Mouse (Mus musculus) liver, embryonic 12.5 days (tissue): ENCODE data around the gene Atp5k. TPM values are rescaled to one million over a fixed set of nuclear protein-coding genes. Genes with fewer than 3 reads are reported as not detected.

Source experiments
- ATAC-seq: fragments of 200-750 bp; cut with Nextera tagmentation; 2 replicates; pipeline ENCODE4 v1.8.0; 2017; ENCODE audit warnings: moderate number of reproducible peaks, mild to moderate bottlenecking, moderate library complexity
- H3K27ac ChIP-seq: fragments of 300-500 bp; sonication (generic); 2 replicates; pipeline ENCODE4 v1.5.1; 2016; ENCODE audit warnings: mild to moderate bottlenecking
- H3K27me3 ChIP-seq: fragments of 300-500 bp; sonication (generic); replicated peaks from 2 replicates; pipeline ENCODE4 v1.6.1; 2016; ENCODE audit warnings: mild to moderate bottlenecking, moderate library complexity
- H3K36me3 ChIP-seq: fragments of 300-500 bp; sonication (generic); 2 replicates; pipeline ENCODE4 v1.6.1; 2016; ENCODE audit warnings: mild to moderate bottlenecking, moderate library complexity
- H3K4me1 ChIP-seq: fragments of 300-500 bp; sonication (generic); 2 replicates; pipeline ENCODE4 v1.6.1; 2016
- H3K4me2 ChIP-seq: fragments of 300-500 bp; sonication (generic); 2 replicates; pipeline ENCODE4 v1.6.1; 2016; ENCODE audit warnings: mild to moderate bottlenecking, moderate library complexity
- H3K4me3 ChIP-seq: fragments of 300-500 bp; sonication (generic); 2 replicates; pipeline ENCODE4 v1.5.1; 2016; ENCODE audit warnings: mild to moderate bottlenecking, moderate library complexity
- H3K9ac ChIP-seq: fragments of 300-500 bp; sonication (generic); 2 replicates; pipeline ENCODE4 v1.6.1; 2016; ENCODE audit warnings: mild to moderate bottlenecking, moderate library complexity
- H3K9me3 ChIP-seq: fragments of 300-500 bp; sonication (generic); replicated peaks from 2 replicates; pipeline ENCODE4 v1.6.1; 2016; ENCODE audit warnings: mild to moderate bottlenecking, moderate library complexity
- WGBS: fragments of 180-500 bp; shearing (Covaris S2); methylation state at CpG from one replicate; pipeline ENCODE4 v1.1.7; 2016; ENCODE audit not compliant: insufficient replicate concordance; 5-methylcytosine and 5-hydroxymethylcytosine counted together
- polyA plus RNA-seq: library from polyadenylated mRNA; unstranded; fragments of >200 nt; fragmentation: Nextera tagmentation; extraction: Ambion mirVana; gene quantifications from 2 replicates; pipeline ENCODE4 v1.2.1, GENCODE M21; 2016

Atp5k gene
- polyA plus RNA-seq, result 355 and 360 TPM in 2 replicates

DNA sequence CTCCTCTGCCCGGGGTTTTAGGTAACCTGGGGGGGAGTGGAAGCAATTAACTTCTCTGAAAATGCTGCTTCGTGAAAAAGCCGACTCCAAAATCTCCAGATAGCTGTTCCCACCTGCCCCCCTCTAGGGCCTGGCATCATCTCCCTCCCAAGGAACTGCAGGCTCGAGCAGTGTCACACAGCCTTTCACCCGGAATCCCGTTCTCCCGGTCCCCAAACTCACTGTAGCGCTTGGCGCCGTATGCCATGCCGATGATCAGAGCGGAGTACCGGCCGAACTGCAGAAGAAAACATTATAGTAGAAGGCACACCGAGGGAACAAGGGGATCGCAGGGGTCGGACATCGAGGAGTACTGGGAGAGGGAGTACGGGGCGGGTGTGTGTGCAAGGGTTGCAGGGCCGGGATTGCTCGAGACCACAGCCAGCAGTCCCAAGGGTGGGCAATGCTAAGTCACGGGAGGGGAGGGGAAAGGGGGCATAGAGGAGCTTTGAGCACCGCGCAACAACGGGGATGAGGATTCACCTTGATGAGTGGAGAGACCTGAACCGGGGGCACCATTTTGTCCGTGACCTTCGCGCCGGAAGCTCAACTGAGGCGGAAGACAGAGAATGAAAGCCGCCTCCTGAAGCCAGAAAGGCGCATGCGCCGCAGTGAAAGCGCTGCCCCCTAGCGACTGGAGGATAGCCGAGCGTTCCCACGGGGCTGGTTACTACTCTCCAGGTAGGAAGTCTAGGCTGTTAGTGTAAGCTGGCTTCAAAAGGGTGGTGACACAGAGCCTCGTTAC, at the start of gene Atp5k:
Atp5k (minus strand) TSS at position 645 of the 784 bp plus-strand sequence.
- Histone ChIP-seq H3K36me3 (peaks cover 39% of the 10 kb centered on the region), H3K9me3 (no peaks in the 10 kb centered on the region), H3K4me3 (peak within 1 kb of the TSS; percentile 87), H3K4me1 (peaks cover 36% of the 10 kb centered on the region), H3K27ac (peak within 1 kb of the TSS; percentile 64; the same call in 1 of the 2 replicates), H3K4me2 (peak within 1 kb of the TSS; percentile 87), H3K27me3 (peaks cover 32% of the 10 kb centered on the region), H3K9ac (peak within 1 kb of the TSS; percentile 89)
- WGBS, result under 1% methylated on average over 42 of the region's 42 CpGs
- ATAC-seq, result peak; percentile 85

DNA sequence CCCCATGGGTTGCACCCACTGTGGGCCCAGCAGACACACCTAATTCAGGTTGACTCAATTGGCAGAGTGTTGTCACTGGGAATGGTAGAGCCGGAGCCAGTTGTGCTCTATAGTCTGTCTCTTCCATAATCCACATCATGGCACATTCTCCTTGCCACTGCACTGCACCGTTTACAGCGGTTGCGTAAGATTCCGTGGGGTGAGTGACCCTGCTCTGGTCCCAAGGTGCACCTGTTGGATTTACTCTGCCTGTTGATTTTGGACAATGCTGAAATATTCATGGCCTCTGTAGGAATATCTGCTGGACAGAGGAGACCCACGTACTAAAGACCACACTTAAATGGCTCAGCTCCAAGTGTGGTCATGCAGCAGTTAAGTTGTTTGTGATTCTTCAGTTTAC, 48.8 kb upstream of the Atp5k start:
- Histone ChIP-seq H3K4me1 (peaks cover 5% of the 10 kb centered on the region; the same call in 1 of the 2 replicates), H3K36me3 (peaks cover 64% of the 10 kb centered on the region), H3K27ac (no peak overlapping the region), H3K9ac (no peak overlapping the region), H3K4me3 (no peak overlapping the region), H3K4me2 (no peak overlapping the region), H3K9me3 (no peaks in the 10 kb centered on the region), H3K27me3 (no peaks in the 10 kb centered on the region)
- ATAC-seq, result 0 out of 2 replicates have a peak, but pooled peaks have one; percentile 32
- WGBS, result 85% methylated on average over 6 of the region's 6 CpGs

DNA sequence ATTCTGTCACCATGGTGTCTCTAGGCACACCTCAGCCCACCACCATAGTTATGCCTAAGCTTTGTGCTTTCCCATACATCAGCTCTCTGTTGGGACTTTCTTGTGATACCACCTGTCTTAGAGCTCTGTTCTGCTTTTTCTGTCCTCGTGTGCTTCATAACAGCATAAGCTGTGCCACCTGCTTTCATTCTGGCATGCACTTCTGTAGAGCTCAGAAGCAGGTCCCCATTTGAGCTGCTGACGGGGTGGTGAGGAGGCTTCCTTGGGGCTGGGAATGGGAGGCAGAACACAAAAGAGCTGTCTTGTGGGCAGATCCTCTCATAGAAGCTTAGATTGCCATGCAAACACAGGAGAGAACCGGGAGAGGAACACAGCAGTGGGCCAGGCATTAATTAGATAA, 41.7 kb upstream of the Atp5k start:
- no peaks in the 10 kb centered on the region for H3K27me3 ChIP-seq
- no peak for ATAC-seq
- no peak overlapping the region for H3K9ac ChIP-seq
- no peak overlapping the region for H3K4me3 ChIP-seq
- H3K4me1 ChIP-seq, result peaks cover 17% of the 10 kb centered on the region; the same call in 1 of the 2 replicates
- no peak overlapping the region for H3K27ac ChIP-seq
- WGBS, result 86% methylated on average over 3 of the region's 3 CpGs
- H3K9me3 ChIP-seq, result no peaks in the 10 kb centered on the region
- no peak overlapping the region for H3K4me2 ChIP-seq
- H3K36me3 ChIP-seq, result peaks cover 84% of the 10 kb centered on the region

DNA sequence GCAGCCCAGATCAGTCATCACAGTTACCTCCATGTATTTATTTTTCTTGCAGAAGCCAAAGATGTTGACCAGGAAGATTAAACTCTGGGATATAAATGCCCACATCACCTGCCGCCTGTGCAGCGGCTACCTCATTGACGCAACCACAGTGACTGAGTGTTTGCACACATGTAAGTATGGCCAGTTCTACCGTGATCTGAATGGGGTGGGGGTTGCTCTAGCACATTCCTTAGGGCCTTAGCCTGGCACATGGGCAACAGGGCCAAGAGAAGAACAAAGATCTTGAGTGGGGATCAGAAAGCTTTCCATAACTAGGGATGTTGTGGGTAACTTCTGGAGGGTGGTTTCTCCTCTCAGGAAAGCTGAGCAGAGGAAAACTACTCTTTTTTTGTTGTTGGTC, 39.5 kb upstream of the Atp5k start:
- H3K27ac ChIP-seq, result no peak overlapping the region
- no peaks in the 10 kb centered on the region for H3K9me3 ChIP-seq
- H3K27me3 ChIP-seq, result no peaks in the 10 kb centered on the region
- no peak for ATAC-seq
- 90% methylated on average over 4 of the region's 4 CpGs for WGBS
- H3K4me3 ChIP-seq, result no peak overlapping the region
- peaks cover 28% of the 10 kb centered on the region for H3K4me1 ChIP-seq
- H3K36me3 ChIP-seq, result peaks cover 85% of the 10 kb centered on the region
- no peak overlapping the region for H3K9ac ChIP-seq
- H3K4me2 ChIP-seq, result no peak overlapping the region

DNA sequence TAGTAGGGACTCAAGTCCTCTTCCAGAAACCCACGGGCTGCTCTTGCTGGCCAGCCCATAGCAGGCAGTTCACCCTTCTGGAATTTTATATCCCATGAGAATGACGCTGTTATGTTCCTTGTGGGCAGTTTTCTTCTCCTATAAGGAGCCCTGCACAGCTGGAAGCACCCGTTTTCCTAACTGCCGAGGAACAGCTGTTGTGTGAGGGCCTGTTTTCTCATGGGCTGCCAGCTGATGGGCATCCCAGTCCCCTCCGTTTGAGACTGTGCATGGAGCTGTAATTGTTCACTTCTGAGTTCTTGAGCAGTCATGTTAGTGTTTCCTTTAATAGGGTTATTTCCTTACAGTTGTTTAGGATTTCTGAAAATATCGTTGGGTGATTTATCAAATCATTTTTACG, 35.4 kb upstream of the Atp5k start:
- Histone ChIP-seq H3K27ac (no peak overlapping the region), H3K4me2 (no peak overlapping the region), H3K9ac (no peak overlapping the region), H3K36me3 (peaks cover 58% of the 10 kb centered on the region), H3K9me3 (no peaks in the 10 kb centered on the region), H3K27me3 (no peaks in the 10 kb centered on the region), H3K4me1 (peaks cover 69% of the 10 kb centered on the region), H3K4me3 (no peak overlapping the region)
- ATAC-seq, result no peak
- WGBS, result 79% methylated on average over 7 of the region's 7 CpGs

DNA sequence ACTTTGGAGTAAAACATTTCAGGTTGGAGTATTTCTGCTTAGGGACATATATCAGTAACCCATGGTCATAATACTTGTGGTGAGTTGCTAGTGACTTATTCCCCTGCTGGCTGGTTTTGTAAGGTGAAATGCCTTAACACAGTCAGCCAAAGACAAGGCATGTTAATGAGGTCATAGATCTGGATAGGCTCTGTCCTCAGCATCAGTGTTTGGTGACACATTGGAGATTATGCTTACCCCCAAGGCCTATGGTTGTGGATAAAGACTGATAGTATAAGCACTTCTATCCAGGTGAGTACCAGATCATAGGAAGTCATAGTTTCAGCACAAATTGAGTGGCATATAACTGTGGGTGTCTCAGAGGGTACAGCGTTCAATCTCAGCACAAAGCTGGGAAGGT, 32.4 kb upstream of the Atp5k start:
- Histone ChIP-seq H3K4me3 (no peak overlapping the region), H3K36me3 (peaks cover 28% of the 10 kb centered on the region), H3K9ac (no peak overlapping the region; the same call in 1 of the 2 replicates), H3K4me2 (peak overlapping the region; percentile 88), H3K9me3 (no peaks in the 10 kb centered on the region), H3K27ac (peak overlapping the region; percentile 88), H3K4me1 (peaks cover 88% of the 10 kb centered on the region), H3K27me3 (no peaks in the 10 kb centered on the region)
- WGBS, result 100% methylated on average over 1 of the region's 1 CpGs
- ATAC-seq, result no peak

DNA sequence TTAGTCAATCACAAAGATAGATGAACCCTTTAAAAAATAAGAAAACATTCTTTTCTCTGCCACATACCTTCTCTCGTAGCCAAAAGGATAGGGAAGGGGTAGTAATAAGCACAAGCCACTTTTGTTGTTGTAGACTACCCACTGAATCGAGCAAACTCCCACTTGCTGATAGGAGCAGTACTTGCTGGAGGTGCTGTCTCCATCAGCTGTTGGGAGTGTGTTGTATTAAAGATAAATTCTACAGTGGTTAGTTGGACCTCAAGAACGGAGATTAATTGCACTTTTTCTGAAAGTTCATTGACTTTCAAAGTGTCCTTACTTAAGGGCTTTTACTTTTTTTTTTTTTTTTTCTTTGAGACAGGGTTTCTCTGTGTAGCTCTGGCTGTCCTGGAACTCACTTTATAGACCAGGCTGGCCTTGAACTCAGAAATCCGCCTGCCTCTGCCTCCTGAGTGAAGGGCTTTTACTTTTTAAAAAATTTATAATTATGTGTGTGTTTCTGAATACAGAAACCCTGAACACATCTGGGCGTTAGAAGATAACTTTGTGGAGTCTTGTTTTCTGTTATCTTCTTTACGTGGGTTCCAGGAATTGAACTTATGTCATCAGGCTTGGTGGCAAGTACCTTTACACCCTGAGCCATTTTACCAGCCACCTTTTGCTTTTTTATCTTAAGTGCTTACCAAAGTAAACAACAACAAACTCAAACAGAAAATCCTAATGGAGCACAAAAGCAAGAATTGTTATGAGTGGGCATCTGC, 31.1 kb upstream of the Atp5k start:
- H3K27ac ChIP-seq, result peak overlapping the region; percentile 88
- WGBS, result 17% methylated on average over 6 of the region's 6 CpGs
- H3K9me3 ChIP-seq, result no peaks in the 10 kb centered on the region
- peaks cover 84% of the 10 kb centered on the region for H3K4me1 ChIP-seq
- H3K4me3 ChIP-seq, result peak overlapping the region; percentile 16; the same call in 1 of the 2 replicates
- H3K27me3 ChIP-seq, result no peaks in the 10 kb centered on the region
- H3K36me3 ChIP-seq, result peaks cover 18% of the 10 kb centered on the region
- H3K4me2 ChIP-seq, result peak overlapping the region; percentile 88
- peak; percentile 33; the same call in 1 of the 2 replicates for ATAC-seq
- peak overlapping the region; percentile 57 for H3K9ac ChIP-seq

DNA sequence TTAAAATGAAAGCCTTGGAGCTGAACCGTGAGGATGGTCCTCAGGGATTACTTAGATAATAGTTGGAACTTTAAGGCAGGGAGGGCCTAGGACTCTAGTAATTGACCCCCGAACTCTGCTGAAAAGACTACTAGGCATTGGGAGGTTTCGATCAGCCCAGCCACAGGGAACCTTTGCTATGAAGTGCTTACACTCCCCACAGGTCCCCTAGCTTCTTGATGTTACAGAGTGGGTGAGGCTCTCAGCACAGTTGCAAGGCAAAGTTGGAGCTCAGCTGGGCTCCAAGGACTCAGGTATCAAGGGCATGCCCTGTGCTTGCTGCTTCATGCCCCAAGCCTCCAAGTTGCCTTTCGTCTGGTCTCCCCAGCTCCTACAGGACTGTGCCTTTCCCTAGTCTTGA, 28.2 kb upstream of the Atp5k start:
- 53% methylated on average over 4 of the region's 4 CpGs for WGBS
- Histone ChIP-seq H3K27ac (peak overlapping the region; percentile 88), H3K4me1 (peaks cover 71% of the 10 kb centered on the region)

DNA sequence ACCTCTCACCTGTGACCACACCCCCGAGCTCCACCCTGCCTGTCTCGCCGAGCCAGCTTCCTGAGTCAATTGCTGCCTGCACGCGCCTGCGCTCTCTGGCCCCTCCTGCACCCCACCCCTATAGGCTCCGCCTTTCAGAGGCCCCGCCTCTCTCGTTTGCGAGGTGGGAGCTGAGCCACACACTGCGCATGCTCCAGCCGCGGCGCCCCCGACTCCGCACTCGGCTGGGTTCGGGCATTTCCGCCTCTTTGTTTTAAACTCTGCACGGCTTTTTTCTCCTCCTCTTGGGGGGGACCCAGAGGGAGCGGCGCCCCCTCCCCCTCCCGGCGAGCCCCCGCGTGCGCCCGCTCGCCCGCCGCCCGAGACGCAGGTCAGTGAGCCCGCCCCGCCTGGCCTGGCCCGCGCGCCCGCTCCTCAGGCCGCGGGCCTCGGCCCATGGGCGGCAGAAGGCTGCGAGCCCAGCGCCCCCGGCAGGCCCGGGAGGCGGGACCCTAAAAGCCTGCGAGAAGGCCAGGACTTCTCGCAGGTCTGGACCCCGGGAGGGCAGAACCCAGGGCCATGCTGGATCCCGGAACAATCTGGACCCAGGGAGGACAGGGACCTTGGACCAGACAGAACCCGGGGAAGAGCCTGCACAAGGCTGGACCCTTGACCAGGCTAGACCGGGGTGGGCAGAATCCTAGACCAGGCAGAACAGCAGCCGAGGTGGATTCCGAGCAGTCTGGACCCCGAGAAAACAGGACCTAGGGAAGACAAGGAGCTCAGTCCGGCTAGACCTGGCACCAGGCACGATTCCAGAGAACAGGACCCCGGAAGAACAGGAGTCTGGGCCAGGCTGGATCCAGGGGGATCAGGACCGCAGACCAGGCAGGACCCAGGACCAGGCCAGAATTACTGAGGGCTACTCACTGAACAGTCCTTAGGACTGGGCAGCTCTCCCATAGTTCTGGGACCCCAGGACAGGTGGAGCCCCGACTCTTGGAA, 27.1 kb upstream of the Atp5k start, which contains the start of gene Pcgf3:
Pcgf3 (plus strand) TSS at position 151 of the 984 bp plus-strand sequence.
- Histone ChIP-seq H3K4me3 (peak within 1 kb of the TSS; percentile 98), H3K4me1 (peaks cover 60% of the 10 kb centered on the region), H3K9ac (peak within 1 kb of the TSS; percentile 98), H3K4me2 (peak within 1 kb of the TSS; percentile 88), H3K36me3 (no peaks in the 10 kb centered on the region; the same call in 1 of the 2 replicates), H3K27me3 (peaks cover 23% of the 10 kb centered on the region), H3K27ac (peak within 1 kb of the TSS; percentile 88), H3K9me3 (no peaks in the 10 kb centered on the region)
- under 1% methylated on average over 53 of the region's 62 CpGs for WGBS
- peak; percentile 96 for ATAC-seq

More for the DNA sequence above, 28.2 kb upstream of the Atp5k start:
- Histone ChIP-seq H3K9me3 (no peaks in the 10 kb centered on the region), H3K4me3 (peak overlapping the region; percentile 98), H3K9ac (peak overlapping the region; percentile 98), H3K36me3 (peaks cover under 1% of the 10 kb centered on the region; the same call in 1 of the 2 replicates), H3K4me2 (peak overlapping the region; percentile 88), H3K27me3 (peaks cover 23% of the 10 kb centered on the region)
- no peak for ATAC-seq

DNA sequence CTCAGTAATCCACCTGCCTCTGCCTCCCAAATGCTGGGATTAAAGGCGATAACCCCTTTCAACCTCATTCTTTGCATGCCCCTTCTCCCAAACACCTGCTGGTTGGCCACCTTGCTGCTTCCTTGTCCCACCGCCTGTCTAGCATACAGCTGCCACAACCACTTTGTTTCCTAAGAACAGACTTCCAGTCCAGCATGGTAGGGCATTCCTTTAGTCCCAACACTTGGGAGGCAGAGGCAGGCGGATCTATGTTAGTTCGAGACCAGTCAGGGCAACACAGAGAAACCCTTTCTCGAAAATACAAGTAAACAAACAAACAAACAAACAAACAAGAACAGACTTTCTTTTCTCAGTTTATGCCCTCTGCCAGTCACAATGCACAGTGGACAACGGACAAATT, 26.2 kb upstream of the Atp5k start:
- Histone ChIP-seq H3K27me3 (peaks cover 23% of the 10 kb centered on the region), H3K4me2 (peak overlapping the region; percentile 88), H3K4me3 (peak overlapping the region; percentile 98), H3K9ac (peak overlapping the region; percentile 98), H3K36me3 (no peaks in the 10 kb centered on the region; the same call in 1 of the 2 replicates), H3K4me1 (peaks cover 51% of the 10 kb centered on the region), H3K9me3 (no peaks in the 10 kb centered on the region), H3K27ac (peak overlapping the region; percentile 52)
- no peak for ATAC-seq
- 34% methylated on average over 6 of the region's 6 CpGs for WGBS

DNA sequence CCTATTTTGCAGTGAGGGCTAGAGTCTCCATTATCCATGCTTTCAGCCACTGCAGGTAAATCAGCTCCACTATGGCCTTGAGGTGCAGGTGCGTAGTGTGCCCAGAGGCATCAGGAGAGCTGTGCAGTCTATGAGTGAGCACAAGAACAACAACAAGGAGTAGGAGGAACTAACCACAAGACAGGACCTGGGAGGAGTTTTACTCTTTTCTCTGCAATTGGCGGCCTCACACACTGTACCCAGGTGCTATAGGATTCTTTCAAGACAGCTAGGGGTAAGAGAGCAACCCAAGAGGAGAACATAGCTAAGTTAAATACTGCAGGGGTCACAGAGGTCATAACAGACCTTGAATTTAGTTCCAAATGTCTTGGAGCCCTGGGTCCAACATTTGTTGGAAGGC, 24.5 kb upstream of the Atp5k start:
- peaks cover 23% of the 10 kb centered on the region for H3K27me3 ChIP-seq
- ATAC-seq, result no peak
- no peak overlapping the region for H3K9ac ChIP-seq
- no peak overlapping the region for H3K27ac ChIP-seq
- H3K4me2 ChIP-seq, result no peak overlapping the region
- WGBS, result 54% methylated on average over 2 of the region's 2 CpGs
- H3K36me3 ChIP-seq, result no peaks in the 10 kb centered on the region
- H3K4me1 ChIP-seq, result peaks cover 34% of the 10 kb centered on the region
- no peaks in the 10 kb centered on the region for H3K9me3 ChIP-seq
- H3K4me3 ChIP-seq, result no peak overlapping the region
